Mouse (Mus musculus) adrenal gland, adult 10 weeks (tissue): ENCODE data around the gene Sohlh2. TPM values are rescaled to one million over a fixed set of nuclear protein-coding genes. Genes with fewer than 3 reads are reported as not detected.

Experiments used
- polyA plus RNA-seq: library from polyadenylated mRNA; stranded (reverse); fragments of 350-450 nt; fragmentation: Illumina TruSeq; extraction: RNeasy Lipid Tissue Mini Kit (QIAGEN cat#74804); gene quantifications from one replicate; pipeline ENCODE4 v1.2.3, GENCODE M21; 2014; ENCODE audit warnings: low read depth, low replicate concordance

Gene Sohlh2
- polyA plus RNA-seq, result not detected

GRCm38 (mm10) chr3:55181766-55182165, at the start of gene Sohlh2:
TSS of gene Sohlh2 (plus strand) at chr3:55182028.

DNA sequence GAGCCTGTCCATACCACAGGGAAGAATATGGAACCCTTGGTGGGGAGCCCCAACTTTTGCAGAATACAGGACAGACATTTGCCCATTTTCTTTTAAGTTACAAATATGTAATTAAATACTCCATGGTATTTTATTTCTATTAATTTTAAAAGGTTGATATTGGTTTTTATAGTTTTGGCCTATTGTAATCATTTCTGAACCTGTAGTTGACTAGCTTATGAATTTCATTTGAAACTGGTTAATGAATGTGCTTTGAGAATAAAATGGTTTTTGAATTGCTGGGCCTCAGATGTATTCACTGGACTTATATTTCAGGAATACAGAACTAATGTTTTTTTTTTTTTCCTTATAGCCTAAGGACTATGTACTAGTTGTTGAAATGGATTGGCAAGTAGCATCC, 44.8 kb upstream of the Sohlh2 start, which contains the start of gene Ccdc169:
Gene Ccdc169, plus strand, starts transcription at position 301 of the 400 bp plus-strand sequence.

DNA sequence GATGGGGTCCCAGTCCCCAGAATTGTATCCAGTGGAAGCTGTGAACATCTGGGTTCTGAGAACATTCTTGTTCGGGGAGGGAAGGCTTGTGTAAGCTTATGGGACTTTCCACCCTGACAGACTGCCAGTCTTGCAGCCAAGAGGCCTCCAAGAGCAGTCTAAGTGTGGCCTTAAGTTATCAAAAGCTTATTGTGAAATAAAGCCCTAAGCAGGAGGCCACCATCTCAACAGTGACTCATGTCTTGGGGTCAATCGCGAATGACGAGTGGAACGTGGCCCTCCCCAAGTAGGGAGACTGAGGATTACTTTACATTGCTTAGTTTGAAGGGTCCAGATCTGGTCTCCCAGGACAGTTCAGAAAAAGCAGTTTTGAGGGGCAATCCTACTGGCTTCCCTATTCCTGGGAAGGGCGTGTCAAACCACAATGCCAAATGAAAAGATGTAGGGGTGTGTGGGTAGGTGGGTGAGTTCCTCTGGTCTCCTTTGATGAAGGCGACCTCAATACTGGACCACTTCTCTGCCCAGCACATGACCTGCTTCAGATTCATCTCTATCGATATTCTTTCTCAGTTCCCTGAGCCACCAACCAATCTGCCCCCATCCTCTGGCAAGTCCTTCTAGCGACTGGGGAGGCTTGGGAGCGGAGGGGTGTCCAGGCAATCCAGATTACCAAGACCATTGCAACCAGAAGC, 60.0 kb downstream of the Sohlh2 start, which contains the start of gene Dclk1:
Gene Dclk1, plus strand, starts transcription at position 635 of the 692 bp plus-strand sequence.

Other genes starting within 250 kb of the Sohlh2 start
- gene Ccna1, start 126.5 kb upstream of the Sohlh2 start, polyA plus RNA-seq, result not detected
- 56.2 TPM for gene Spg20, start 69.9 kb upstream of the Sohlh2 start, polyA plus RNA-seq
- gene Ccdc169, start 44.7 kb upstream of the Sohlh2 start, polyA plus RNA-seq, result 0.23 TPM
- 3.7 TPM for gene Dclk1, start 60.3 kb downstream of the Sohlh2 start, polyA plus RNA-seq